Mouse (Mus musculus) cerebellum, postnatal 14 days (tissue): ENCODE data around the gene Rars.
"Not testable (repeated sequence)": the region's sequence is repeated elsewhere in the genome, so short reads cannot be mapped to it uniquely, and the experiment has no call there.

Experiments used
- DNase-seq, 2 experiments: peaks; one replicate each; pipeline ENCODE4 v3.0.0; 2021; ENCODE audit warnings: mixed read lengths in 2 of 2

Rars gene

DNA sequence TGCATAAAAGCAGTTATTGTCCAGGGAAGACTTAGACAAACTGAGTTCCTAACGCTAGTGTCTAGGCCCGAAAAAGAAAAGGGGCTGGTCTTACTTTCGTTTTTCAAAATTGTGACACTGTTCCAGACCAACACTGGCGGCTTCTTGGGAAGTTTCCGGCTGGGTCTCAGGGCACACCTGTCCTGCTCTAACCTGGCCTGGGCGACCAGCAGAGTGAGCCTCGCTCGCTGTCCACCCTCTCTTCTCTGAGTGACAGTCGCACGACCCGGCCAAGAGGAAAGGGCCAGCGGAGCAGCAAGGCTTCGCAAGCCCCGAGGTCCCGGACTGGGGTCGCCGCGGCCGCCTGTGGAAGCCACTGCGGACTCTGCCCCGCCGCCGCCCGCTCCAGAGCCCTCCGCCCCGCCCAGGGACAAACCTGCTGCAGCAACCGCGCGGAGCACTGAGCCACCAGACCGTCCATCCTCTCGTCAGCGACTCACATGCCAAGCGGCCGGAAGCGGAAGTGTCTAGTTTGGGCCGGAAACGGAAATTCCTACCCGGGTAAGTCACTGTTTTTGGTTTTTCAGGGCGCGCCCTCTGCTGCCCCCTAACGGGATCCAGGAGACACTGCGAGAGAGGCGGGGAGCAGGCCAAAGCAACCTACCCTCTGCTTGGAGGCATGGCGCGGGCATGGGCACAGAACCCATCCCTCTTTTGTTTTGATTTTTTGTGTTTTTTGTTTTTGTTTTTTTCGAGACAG, at the start of gene Rars:
Rars (minus strand) TSS at position 485 of the 739 bp plus-strand sequence.
- peak; percentile 95 for DNase-seq

GRCm38 (mm10) chr11:35882777-35883176, 48.5 kb upstream of the Rars start:
- DNase-seq, result no peak

DNA sequence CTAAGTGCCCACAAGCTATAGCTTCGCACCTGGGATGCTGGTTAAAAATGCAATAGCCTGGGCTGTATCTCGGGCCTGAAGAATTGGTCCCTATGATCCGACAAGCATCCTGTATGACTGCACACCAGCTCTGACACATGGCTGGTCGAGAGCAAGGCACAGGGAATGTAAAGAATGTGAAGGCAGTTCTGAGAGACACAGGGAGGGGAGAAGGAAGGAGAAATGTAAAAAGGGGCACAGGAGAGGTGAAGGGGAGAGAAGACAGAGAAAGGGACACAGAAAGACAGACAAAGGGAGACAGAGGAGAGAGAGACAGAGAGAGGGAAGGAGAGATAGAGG, 44.2 kb upstream of the Rars start:
- no peak for DNase-seq

GRCm38 (mm10) chr11:35877651-35878558, 43.6 kb upstream of the Rars start:
- peak; percentile 49 to 57 for DNase-seq

- DNase-seq, result peak; percentile 17 to 32
These were observed 39.4 kb upstream of the Rars start for GRCm38 (mm10) chr11:35873624-35874244.

- no peak for DNase-seq
These were observed 36.7 kb upstream of the Rars start for GRCm38 (mm10) chr11:35870961-35871360.

- no peak for DNase-seq
These were observed 31.8 kb upstream of the Rars start for GRCm38 (mm10) chr11:35866140-35866539.

DNA sequence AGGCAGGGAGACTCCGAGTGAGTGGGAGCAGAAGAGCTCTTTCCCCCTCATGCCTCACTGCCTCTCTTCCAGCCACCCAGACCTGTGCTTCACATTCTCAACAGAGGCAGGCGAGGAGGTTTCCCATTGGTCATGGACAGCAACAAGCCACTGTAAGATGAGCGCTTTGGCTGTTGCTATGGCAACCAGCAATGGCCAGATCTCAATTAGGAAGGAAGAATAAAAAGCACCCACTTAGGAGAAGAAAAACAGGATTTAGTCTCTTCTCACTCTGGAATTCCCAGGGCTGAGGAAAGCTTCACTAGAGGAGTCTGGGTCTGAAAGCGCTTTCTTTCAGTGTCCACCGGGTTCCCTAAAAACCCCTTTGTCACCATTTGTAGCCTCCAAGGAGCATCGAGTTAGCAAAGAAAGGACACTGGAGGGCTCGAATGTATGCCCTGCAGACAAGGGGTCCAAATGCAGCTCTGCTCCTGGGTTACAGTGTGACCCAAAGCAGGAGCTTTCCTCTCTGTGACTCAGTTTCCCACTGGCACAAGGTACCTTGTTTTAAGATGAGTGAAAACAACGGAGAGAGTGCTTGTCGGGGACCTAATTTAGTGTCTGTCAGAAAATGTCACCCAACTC, 30.8 kb upstream of the Rars start:
- peak; percentile 49 for DNase-seq

GRCm38 (mm10) chr11:35863653-35864052, 29.3 kb upstream of the Rars start:
- DNase-seq, result no peak

DNA sequence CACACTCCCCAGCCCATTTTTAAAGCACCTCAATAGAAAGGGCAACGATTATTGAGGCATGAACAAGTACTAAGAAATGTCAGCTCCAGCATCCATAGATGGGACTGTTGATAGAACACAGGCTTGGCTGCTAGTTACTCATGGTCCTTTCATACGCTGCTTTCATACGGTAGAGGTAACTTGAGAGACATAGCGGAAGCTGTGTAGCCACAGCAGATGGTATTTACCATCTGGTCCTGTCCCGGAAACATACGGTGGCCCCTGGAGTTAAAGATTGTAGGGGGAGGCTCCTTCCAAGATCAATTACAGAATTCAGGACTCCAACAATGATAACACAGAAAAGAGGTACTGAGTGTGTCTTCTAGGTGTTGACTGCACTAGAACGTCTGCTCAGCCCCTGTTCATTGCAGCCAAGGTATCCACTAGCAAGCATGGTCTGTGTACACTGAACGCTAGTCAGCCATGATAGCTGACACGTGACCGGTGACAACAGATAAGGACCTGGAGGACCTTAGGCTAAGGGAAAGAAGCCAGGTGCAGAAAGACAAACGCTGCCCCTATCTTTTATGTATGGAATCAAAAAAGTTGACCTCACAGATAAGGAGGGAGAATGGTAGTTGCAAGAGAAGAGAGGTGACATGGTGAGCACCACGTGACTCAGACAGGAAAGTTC, 23.2 kb upstream of the Rars start:
- DNase-seq, result peak in 1 of 2 experiments; percentile 30

- DNase-seq, result peak; percentile 49 to 60
These were observed 22.2 kb upstream of the Rars start for GRCm38 (mm10) chr11:35856359-35857040.

DNA sequence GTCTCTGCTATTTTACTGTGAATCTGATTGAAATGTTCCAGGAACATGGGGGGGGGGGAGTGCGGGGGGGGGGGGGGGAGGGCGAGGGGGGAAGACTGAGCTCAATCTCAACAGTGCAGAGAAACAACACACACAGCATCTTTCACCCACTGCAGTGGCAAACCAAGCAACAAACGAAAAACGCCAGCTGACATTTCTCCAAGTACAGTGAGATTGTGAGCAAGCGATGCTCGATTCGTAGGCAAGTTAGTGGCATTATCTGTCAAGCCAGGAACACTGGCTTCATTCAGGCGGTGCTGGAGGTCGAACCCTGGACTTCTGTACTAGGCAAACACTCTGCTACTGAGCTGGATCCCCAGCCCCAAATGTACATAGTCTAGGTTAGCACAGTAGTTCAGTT, 21.3 kb upstream of the Rars start:
- no peak for DNase-seq

GRCm38 (mm10) chr11:35854941-35855340, 20.6 kb upstream of the Rars start:
- DNase-seq, result peak; percentile 43 to 52

DNA sequence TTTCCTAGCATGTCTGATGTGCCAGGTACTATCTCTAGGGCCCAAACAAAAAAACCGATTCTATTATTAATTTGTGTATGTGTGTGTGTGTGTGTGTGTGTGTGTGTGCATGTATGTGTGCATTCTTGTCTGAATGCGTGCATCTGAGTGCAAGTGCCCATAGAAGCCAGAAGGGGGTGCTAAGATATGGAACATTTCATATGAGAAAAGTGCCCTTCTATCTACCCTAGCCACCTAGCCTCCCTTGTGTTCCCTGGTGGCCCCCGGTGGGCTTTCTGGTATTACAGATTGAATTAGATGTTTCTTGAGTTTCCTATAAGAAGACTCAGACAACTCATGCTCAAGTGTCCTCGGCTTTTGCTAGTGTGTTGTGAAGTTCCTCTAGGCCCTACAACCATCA, 19.3 kb upstream of the Rars start:
- DNase-seq, result no peak

DNA sequence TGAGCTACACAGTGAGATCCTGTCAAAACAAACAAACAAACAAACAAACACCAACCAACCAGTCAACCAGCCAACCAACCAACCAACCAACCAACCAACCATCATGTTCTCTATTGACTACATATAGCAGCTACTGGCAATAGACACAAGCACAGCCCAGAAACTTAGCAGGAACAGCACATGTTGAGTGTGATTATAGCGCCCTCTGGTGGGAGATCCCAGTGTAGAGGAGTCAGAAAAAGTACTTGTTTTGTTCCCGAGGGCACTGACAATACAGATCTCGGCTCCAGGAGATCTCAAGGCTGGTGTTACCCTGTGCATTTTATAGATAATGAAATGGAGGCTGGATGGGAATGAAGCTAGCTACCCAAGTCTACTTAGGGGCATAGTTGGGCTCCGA, 18.4 kb upstream of the Rars start:
- DNase-seq, result peak; percentile 26 to 55

DNA sequence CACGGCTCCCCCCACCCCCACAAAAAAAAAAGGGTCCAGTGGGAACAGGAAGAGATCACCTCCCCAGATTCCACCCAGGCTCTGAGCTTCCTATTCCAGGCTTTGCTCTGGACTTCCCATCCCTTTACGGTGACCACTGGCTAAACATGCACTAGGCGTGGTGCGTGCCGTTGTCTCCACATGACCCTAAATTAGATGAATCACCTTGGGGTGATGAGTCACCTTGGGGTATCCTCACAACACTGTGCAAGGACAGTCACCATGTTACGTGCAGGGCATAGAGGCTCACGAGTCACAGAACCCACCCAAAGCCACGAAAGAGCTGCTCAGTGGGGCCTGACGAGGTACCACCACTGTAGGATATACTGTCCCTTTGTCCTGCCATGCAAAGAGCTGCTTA, 10.0 kb upstream of the Rars start:
- DNase-seq, result no peak

- DNase-seq, result not testable (repeated sequence)
These were observed 8.3 kb upstream of the Rars start for GRCm38 (mm10) chr11:35842560-35842959.

GRCm38 (mm10) chr11:35841738-35842325, 7.5 kb upstream of the Rars start:
- no peak for DNase-seq

- not testable (repeated sequence) for DNase-seq
These were observed 6.5 kb upstream of the Rars start for GRCm38 (mm10) chr11:35840806-35841205.

DNA sequence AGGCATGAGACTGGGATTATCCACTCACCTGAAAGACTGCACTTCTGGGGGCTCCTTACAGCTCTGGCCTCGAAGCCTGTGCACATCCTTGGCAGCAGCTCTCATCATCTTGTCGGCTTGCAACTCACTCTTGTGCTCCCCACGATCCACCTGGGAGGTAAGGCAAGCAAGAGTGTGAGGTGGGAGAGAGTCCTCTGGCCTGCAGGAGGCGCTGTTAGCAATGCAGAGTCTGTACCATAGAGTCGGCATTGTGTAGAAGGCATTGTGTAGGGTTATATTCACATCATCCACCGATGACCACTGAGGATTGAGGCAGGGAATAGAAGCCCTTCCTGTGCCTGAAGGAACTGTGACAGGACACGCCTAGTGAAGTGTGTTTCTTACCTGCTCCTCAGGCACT, 6.0 kb upstream of the Rars start:
- DNase-seq, result no peak
